Mouse (Mus musculus) spleen, adult 2 months (tissue): ENCODE data around the gene Pygm.

Source experiments
- CTCF ChIP-seq: fragments of 200-500 bp; IDR thresholded peaks from 2 replicates; pipeline ENCODE4 v1.5.1; 2011; ENCODE audit warnings: mild to moderate bottlenecking, inconsistent platforms; ENCODE audit not compliant: insufficient read depth, insufficient read length, insufficient replicate concordance; ENCODE audit errors: extremely low read depth
- POLR2A ChIP-seq: fragments of 200-500 bp; IDR thresholded peaks from 2 replicates; pipeline ENCODE4 v1.6.1; 2011; ENCODE audit warnings: low read depth, low read length, inconsistent platforms

- no peak for TF ChIP-seq CTCF
- no peak for TF ChIP-seq POLR2A
Measured at GRCm38 (mm10) chr19:6341453-6342077, 42.6 kb upstream of the Pygm start.
